Mouse (Mus musculus) cerebellum, adult 2 months (tissue): ENCODE results near the gene Ndufb5.

Source experiments
- CTCF ChIP-seq: fragments of 200-500 bp; IDR thresholded peaks from 2 replicates; pipeline ENCODE4 v1.5.1; 2011; ENCODE audit warnings: low read depth, mild to moderate bottlenecking, control low read depth, low read length, moderate library complexity, borderline replicate concordance; ENCODE audit not compliant: insufficient read depth
- POLR2A ChIP-seq: fragments of 200-500 bp; IDR thresholded peaks from 2 replicates; pipeline ENCODE4 v1.6.1; 2011; ENCODE audit warnings: low read length, control low read depth, borderline replicate concordance; ENCODE audit not compliant: insufficient read depth

GRCm38 (mm10) chr3:32754384-32754915, 17.7 kb downstream of the Ndufb5 start:
- TF ChIP-seq POLR2A: no peak
- TF ChIP-seq CTCF: no peak
